Mouse (Mus musculus) G1E (cell line): ENCODE measurements around the gene Gse1.

ENCODE experiments used
- CTCF ChIP-seq: IDR thresholded peaks from 2 replicates; pipeline ENCODE4 v1.5.1; 2012; ENCODE audit warnings: low read depth, low read length, inconsistent platforms, mixed read lengths
- TAL1 ChIP-seq: conservative IDR thresholded peaks from 2 replicates; pipeline ENCODE4 v1.6.1; 2012; ENCODE audit warnings: low read depth, low read length, inconsistent platforms, mixed read lengths

- no peak for TF ChIP-seq CTCF
- TF ChIP-seq TAL1: no peak
Observed at GRCm38 (mm10) chr8:120627298-120627697, 399.0 kb downstream of the Gse1 start.
